Mouse (Mus musculus) gastrocnemius, postnatal 10 days (tissue): ENCODE data around the gene 1810065E05Rik. TPM values are rescaled to one million over a fixed set of nuclear protein-coding genes. Genes with fewer than 3 reads are reported as not detected.

Source experiments
- DNase-seq: peaks from one replicate; pipeline ENCODE4 v3.0.0; 2021; ENCODE audit warnings: mixed read lengths
- long read RNA-seq, 2 experiments: library from polyadenylated mRNA; stranded (forward); transcript quantifications; one replicate each; pipeline ENCODE4 v2.0.0; 2021
- total RNA-seq, 2 experiments: library from RNA; stranded (reverse); gene quantifications; 2 replicates each; pipeline ENCODE4 v1.2.3; 2021

1810065E05Rik gene
- total RNA-seq = not detected
- long read RNA-seq, experiment 1 = 0 reads
- long read RNA-seq, experiment 2 = 0 reads

DNA sequence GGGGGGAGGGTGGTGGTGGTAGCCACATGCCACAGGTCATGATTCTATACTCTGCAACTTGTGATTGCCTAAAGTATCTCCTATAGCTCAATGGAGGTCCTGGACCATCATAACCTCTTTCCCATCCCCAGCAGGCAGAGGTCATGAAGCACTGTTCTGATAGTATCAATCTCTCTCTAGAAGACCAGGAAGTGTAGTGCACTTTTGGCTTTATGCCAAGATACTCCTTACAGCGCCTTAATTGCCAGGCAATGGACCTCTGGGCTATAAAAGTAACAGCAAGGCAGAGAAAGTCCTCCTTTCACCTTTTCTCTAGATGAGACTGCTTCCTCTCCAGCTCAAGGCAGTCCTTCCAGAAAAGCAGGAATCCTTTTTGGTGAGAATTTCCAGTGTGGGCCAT, at the start of gene 1810065E05Rik:
Gene 1810065E05Rik, plus strand, starts transcription at position 297 of the 400 bp plus-strand sequence.
- DNase-seq = no peak

DNA sequence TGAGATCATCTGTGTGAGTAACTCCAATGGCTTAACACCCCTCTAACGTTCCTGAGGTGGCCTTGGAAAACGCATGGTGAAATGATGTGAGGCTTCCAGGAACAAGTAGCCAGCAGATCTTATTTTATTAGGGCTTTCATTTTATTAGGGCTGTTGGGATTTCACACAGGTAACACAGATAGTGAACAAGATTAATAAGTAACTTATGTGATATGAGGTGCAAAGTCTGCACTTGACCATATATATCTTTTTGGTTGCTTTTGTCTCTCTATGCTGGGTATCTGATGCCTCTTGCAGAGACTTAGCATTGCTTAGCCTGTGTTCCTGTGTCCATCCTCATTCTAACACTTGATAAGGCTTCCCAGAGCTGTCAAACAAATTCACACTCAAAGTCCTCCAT, 43.6 kb upstream of the 1810065E05Rik start:
- DNase-seq = no peak

DNA sequence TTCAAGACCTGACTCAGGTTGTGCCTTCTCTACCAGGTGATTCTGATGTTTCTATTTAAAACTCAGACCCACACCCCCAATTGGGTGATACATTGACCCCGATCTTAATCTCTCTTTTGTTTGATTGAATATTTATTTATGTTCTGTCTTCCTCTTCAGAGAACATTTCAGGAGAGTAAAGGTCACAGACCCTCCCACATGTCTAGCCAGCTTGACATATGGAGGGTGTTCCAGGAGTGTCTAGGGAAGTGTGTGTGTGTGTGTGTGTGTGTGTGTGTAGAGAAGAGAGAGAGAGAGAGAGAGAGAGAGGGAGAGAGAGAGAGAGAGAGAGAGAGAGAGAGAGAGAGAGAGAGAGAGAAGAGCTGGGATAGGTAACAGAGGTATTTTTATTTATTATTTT, 43.2 kb upstream of the 1810065E05Rik start:
- no peak for DNase-seq

DNA sequence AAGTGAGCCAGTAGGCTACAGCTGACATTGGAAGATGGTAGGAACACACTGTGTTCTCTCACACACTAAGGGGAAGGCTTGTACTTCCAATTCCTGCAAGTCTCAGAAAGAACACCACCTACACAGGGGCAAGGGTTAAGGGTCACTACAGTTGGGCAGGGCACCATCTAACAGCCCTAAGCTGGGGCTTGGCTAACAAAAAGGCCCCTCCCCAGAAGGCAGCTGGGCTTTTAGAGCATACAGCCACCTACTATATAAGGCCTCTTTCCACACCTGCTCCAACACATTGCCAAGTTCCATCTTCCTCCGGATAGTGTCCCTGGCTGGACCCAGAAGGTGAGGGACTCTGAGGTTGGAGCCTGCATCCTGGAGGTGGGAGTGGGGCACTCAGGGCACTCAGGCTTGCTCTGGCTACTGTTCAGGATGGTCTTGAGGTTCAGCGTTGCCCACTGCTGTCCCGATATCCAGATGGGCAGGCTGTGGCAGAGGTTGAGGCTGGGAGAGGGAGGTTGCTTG, 42.1 kb upstream of the 1810065E05Rik start, which contains the start of gene Lypd8:
Gene Lypd8, plus strand, starts transcription at position 281 of the 516 bp plus-strand sequence.
- no peak for DNase-seq

GRCm38 (mm10) chr11:58379516-58379915, 41.4 kb upstream of the 1810065E05Rik start:
- DNase-seq = no peak

GRCm38 (mm10) chr11:58382471-58382870, 38.4 kb upstream of the 1810065E05Rik start:
- DNase-seq = no peak

- no peak for DNase-seq
Measured at GRCm38 (mm10) chr11:58399985-58400645, 20.8 kb upstream of the 1810065E05Rik start.

- no peak for DNase-seq
Measured at GRCm38 (mm10) chr11:58400655-58401054, 20.3 kb upstream of the 1810065E05Rik start.

DNA sequence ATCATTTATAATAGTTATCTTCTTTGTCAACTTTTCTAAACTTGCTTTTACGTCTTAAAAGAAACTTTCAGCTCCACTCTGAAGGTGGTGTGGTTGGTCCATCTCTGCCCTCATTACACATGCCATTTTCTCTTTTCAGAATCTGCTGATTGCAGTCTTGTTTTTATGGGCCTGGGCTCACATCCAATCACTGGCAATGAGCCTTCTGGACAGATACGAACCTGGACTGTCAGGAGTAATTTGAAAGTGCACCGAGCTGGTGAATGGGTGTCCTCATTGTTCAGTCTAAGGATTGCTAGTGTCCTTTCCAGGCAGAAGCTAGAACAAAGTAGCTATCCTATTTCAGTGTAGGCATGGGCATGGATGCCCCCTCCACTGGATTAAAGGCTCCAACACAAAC, 12.8 kb upstream of the 1810065E05Rik start:
- DNase-seq = peak; percentile 16

- DNase-seq = no peak
Measured at GRCm38 (mm10) chr11:58418336-58418735, 2.6 kb upstream of the 1810065E05Rik start.

- no peak for DNase-seq
Measured at GRCm38 (mm10) chr11:58432259-58432658, 11.3 kb downstream of the 1810065E05Rik start, which contains the start of gene Gm12253. Gene Gm12253 (plus strand): TSS chr11:58432559.

DNA sequence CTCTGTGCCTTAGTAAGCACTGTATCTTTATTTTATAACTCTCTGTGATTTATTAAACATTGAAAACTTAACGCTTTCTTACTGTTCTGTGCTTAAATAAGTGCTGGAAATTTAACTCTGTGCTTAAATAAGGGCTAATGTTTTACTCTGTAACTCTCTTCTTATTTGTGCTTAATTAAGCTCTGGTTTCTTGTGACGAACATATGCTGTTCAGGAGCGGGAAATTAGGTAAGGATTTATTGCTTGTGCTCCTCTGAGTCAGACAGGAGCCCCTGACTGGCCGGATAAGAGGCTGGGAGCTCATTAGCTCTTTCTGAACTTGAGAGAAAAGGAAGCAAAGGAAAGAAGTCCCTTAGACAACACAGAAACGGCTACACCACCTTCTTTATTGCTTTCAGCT, 17.0 kb downstream of the 1810065E05Rik start:
- no peak for DNase-seq

GRCm38 (mm10) chr11:58452759-58453158, 31.8 kb downstream of the 1810065E05Rik start, which contains the start of gene Lypd9:
Gene Lypd9 (minus strand): TSS chr11:58452923.
- no peak for DNase-seq

DNA sequence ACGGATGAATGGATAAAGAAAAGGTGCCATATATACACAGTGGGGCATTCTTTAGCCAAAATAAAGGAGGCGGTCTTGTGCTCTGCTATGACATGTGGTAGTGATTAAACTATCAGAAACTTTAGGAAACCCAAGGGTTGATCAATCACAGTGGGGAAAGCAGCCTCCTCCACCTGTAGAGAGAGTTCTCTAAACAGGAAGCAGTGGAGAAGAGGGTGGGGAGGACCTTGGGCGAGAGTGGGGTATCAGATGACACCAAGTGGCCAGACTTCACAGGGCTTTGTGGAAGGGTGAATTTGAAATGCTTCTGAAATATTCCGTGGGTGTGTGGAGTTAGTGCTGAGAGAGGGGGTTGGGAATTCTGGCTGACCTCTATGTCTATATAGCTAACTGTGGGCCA, 32.7 kb downstream of the 1810065E05Rik start:
- no peak for DNase-seq

GRCm38 (mm10) chr11:58462170-58462569, 41.3 kb downstream of the 1810065E05Rik start, which contains the start of gene Olfr30:
Gene Olfr30 (minus strand): TSS chr11:58462270.
- no peak for DNase-seq

Other genes starting within 250 kb of the 1810065E05Rik start
- gene Mrpl22, start 249.4 kb upstream of the 1810065E05Rik start, total RNA-seq = 10 to 100 TPM; 43.9 to 49.0 TPM
- 1 to 10 TPM; 4.7 to 6.6 TPM for gene Igtp, start 221.6 kb upstream of the 1810065E05Rik start, total RNA-seq
- 1 to 10 TPM; 7.1 to 7.5 TPM for gene Irgm2, start 221.5 kb upstream of the 1810065E05Rik start, total RNA-seq
- not detected for gene 4930438A08Rik, start 146.3 kb upstream of the 1810065E05Rik start, total RNA-seq
- gene Zfp692, start 114.0 kb upstream of the 1810065E05Rik start, total RNA-seq = 1 to 10 TPM; 3.5 to 5.3 TPM
- 10 to 100 TPM; 31.0 to 41.3 TPM for gene Zfp672, start 90.8 kb upstream of the 1810065E05Rik start, total RNA-seq
- gene Sh3bp5l, start 90.4 kb upstream of the 1810065E05Rik start, total RNA-seq = 10 to 100 TPM; 28.0 to 30.3 TPM
- not detected for gene Lypd8, start 42.1 kb upstream of the 1810065E05Rik start, total RNA-seq
- not detected for gene Gm12253, start 11.4 kb downstream of the 1810065E05Rik start, total RNA-seq
- gene Lypd9, start 31.8 kb downstream of the 1810065E05Rik start, total RNA-seq = not detected
- gene Olfr30, start 41.2 kb downstream of the 1810065E05Rik start, total RNA-seq = not detected
- not detected for gene Olfr332, start 71.4 kb downstream of the 1810065E05Rik start, total RNA-seq
- not detected for gene Olfr331, start 81.5 kb downstream of the 1810065E05Rik start, total RNA-seq
- gene Olfr330, start 113.7 kb downstream of the 1810065E05Rik start, total RNA-seq = not detected
- not detected for gene Olfr329-ps, start 125.3 kb downstream of the 1810065E05Rik start, total RNA-seq
- gene Olfr328, start 134.5 kb downstream of the 1810065E05Rik start, total RNA-seq = not detected
- gene Olfr224, start 149.4 kb downstream of the 1810065E05Rik start, total RNA-seq = not detected
- not detected for gene Olfr325, start 156.6 kb downstream of the 1810065E05Rik start, total RNA-seq
- gene Olfr324, start 174.0 kb downstream of the 1810065E05Rik start, total RNA-seq = not detected
- gene 2210407C18Rik, start 195.0 kb downstream of the 1810065E05Rik start, total RNA-seq = not detected
- gene Olfr323, start 209.4 kb downstream of the 1810065E05Rik start, total RNA-seq = not detected
- gene Trim58, start 219.4 kb downstream of the 1810065E05Rik start, total RNA-seq = under 1 TPM in 1 of 2 experiments, not detected in 1; 0.27 TPM
- not detected for gene Olfr322, start 237.7 kb downstream of the 1810065E05Rik start, total RNA-seq